Mouse (Mus musculus): ENCODE measurements around the gene Zfyve19. TPM values are rescaled to one million over a fixed set of nuclear protein-coding genes. Genes with fewer than 3 reads are reported as not detected.

Gene Zfyve19
- polyA plus RNA-seq, 1 experiment = 23.7 TPM

DNA sequence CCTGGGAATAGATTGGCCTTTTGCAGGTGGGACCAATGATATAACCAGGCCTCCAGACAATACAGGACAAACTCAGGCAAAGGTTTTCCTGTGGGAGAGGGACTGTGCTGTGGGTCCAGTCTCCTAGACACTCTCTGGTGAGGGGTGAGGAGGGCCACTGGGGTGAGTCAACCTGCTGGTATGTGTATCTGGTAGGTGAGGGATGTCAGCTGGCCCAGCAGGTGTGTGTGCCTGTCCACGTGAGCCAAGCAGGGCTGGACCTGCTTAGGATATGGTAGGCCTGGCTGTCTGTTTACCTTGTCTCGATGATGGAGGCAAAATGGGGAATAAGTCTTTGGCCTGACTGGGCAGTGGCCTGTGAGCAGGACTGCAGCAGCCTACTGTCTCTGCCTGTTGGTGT is 30.3 kb downstream of the Zfyve19 start:
- no peak for DNase-seq (ENCODE audit: low read depth in 1 of 2, low spot score in 2 of 2)
- Histone ChIP-seq H3K27me3 (ENCODE audit: control insufficient read depth, insufficient read depth, low read length) (peaks cover 8% of the 10 kb centered on the region; the same call in 1 of the 2 replicates), H3K27ac (ENCODE audit: insufficient read depth, low read length) (no peak overlapping the region), H3K4me1 (ENCODE audit: control insufficient read depth, insufficient read depth, insufficient read length) (peaks cover 8% of the 10 kb centered on the region), H3K4me3 (ENCODE audit: extremely low read depth, insufficient read depth, insufficient read length) (no peak overlapping the region), H3K36me3 (ENCODE audit: control insufficient read depth, insufficient read depth, low read length) (no peaks in the 10 kb centered on the region)
- 84% methylated on average over 2 of the region's 2 CpGs for WGBS
- TF ChIP-seq POLR2A (IDR thresholded peaks at IDR 0.05; ENCODE audit: low read depth, low read length) = no peak
- TF ChIP-seq CTCF (IDR thresholded peaks at IDR 0.05; ENCODE audit: extremely low read depth, insufficient read depth, insufficient read length, insufficient replicate concordance) = no peak

DNA sequence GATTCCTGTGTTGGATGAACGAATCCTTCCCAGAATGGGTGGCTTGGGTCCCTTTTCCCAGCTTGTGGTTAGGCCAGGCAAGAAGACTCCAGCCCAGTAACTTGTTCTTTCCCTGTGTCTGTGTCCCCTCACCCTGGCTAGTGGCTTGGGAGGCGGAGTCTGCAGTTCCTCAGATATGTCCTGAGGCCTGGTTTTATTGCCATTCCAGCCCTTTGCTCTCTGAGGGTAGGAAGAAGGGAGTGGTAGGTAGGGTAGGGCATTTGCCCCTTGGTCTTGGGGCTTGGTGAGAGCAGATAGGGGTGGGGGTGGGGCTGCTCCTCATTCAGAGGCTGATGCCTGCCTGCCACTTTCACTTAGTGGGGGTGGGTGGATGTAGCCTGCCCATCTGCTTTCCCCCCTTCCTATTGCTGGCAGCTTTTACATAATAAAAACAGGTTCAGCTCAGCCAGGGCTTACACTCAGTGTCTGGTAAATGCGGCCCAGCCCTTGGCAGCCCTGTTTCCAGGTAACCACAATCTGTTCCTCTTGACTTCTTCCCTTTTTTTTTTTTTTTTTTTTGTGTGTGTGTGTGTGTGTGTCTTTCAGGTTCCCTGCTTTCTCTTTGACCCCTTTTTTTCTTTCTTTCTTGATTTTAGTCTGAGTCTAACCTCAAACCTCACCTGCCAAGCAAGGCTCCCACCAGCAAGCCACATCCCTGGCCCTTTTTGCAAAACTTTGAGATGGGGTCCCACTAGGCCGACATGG is 31.8 kb downstream of the Zfyve19 start:
- WGBS = 44% methylated on average over 4 of the region's 4 CpGs
- H3K36me3 ChIP-seq (ENCODE audit: control insufficient read depth, insufficient read depth, low read length) = no peaks in the 10 kb centered on the region
- peaks cover 8% of the 10 kb centered on the region for H3K4me1 ChIP-seq (ENCODE audit: control insufficient read depth, insufficient read depth, insufficient read length)
- TF ChIP-seq POLR2A (IDR thresholded peaks at IDR 0.05; ENCODE audit: low read depth, low read length) (no peak), CTCF (IDR thresholded peaks at IDR 0.05; ENCODE audit: extremely low read depth, insufficient read depth, insufficient read length, insufficient replicate concordance) (no peak)
- peaks cover 8% of the 10 kb centered on the region; the same call in 1 of the 2 replicates for H3K27me3 ChIP-seq (ENCODE audit: control insufficient read depth, insufficient read depth, low read length)
- H3K4me3 ChIP-seq (ENCODE audit: extremely low read depth, insufficient read depth, insufficient read length) = no peak overlapping the region
- no peak for DNase-seq (ENCODE audit: low read depth in 1 of 2, low spot score in 2 of 2)
- no peak overlapping the region for H3K27ac ChIP-seq (ENCODE audit: insufficient read depth, low read length)

DNA sequence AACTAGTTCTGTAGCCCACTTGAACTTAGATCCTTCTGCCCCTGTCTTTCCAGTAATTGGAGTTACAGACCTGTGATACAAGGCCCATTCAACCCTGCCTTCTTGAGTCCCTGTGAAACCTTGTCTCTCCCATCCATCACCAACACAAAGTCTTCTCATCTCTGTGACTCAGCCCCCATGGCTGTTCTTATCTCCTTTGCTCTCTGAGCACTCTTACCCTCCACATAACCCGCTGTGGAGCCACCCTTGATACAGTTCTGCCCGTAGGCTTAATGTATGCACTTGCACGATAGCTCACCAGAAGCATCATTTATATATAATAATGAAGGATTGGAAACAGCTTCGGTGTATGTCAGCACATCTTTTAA is 32.4 kb downstream of the Zfyve19 start:
- no peak for DNase-seq (ENCODE audit: low read depth in 1 of 2, low spot score in 2 of 2)
- Histone ChIP-seq H3K27ac (ENCODE audit: insufficient read depth, low read length) (no peak overlapping the region), H3K4me3 (ENCODE audit: extremely low read depth, insufficient read depth, insufficient read length) (no peak overlapping the region), H3K4me1 (ENCODE audit: control insufficient read depth, insufficient read depth, insufficient read length) (peaks cover 8% of the 10 kb centered on the region), H3K36me3 (ENCODE audit: control insufficient read depth, insufficient read depth, low read length) (no peaks in the 10 kb centered on the region), H3K27me3 (ENCODE audit: control insufficient read depth, insufficient read depth, low read length) (peaks cover 8% of the 10 kb centered on the region; the same call in 1 of the 2 replicates)
- WGBS = 89% methylated on average over 4 of the region's 4 CpGs
- no peak for TF ChIP-seq POLR2A (IDR thresholded peaks at IDR 0.05; ENCODE audit: low read depth, low read length)

DNA sequence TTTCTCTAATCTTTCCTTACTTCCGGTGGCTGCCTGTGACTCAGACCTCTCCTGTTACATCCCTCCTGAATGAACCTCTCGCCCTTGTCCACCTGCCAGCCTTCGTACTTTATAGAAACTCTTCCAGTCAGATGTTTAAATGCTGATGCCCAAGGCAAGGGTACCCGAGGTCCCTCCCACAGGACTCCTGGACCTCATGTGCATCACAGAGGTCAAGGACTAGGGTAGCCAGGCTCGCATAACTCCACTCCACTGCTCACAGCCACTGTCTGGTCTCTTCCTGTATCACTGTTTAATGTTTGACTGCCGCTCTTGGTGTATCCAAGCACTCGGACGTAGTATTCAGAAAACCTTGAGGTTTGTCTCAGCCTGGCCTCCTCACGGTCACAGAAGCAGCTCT is 34.1 kb downstream of the Zfyve19 start:
- no peak for DNase-seq (ENCODE audit: low read depth in 1 of 2, low spot score in 2 of 2)
- Histone ChIP-seq H3K27ac (ENCODE audit: insufficient read depth, low read length) (no peak overlapping the region), H3K27me3 (ENCODE audit: control insufficient read depth, insufficient read depth, low read length) (peaks cover 2% of the 10 kb centered on the region; the same call in 1 of the 2 replicates), H3K36me3 (ENCODE audit: control insufficient read depth, insufficient read depth, low read length) (no peaks in the 10 kb centered on the region), H3K4me3 (ENCODE audit: extremely low read depth, insufficient read depth, insufficient read length) (no peak overlapping the region), H3K4me1 (ENCODE audit: control insufficient read depth, insufficient read depth, insufficient read length) (peaks cover 3% of the 10 kb centered on the region)
- WGBS = 78% methylated on average over 9 of the region's 9 CpGs
- TF ChIP-seq CTCF (IDR thresholded peaks at IDR 0.05; ENCODE audit: extremely low read depth, insufficient read depth, insufficient read length, insufficient replicate concordance) (no peak), POLR2A (IDR thresholded peaks at IDR 0.05; ENCODE audit: low read depth, low read length) (no peak)

DNA sequence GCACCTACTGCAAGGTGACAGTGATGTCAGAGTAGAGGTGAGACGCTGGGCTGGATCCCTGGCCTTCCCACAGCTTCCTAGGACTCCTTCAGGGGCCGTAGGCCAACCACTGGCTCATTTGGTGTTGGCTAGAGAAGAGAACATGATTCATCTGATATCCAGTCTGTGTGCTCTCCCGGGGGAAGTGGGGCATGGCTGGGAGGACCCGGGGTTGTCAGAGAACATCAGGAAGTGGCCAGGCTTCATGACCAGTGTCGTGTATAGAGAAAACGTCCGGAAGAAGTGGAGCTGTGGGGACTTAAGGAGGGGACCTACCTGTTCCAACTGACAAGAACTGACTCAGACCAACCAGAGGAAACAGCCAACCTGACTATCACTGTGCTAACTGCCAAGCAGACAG is 36.8 kb downstream of the Zfyve19 start:
- no peaks in the 10 kb centered on the region for H3K36me3 ChIP-seq (ENCODE audit: control insufficient read depth, insufficient read depth, low read length)
- no peak overlapping the region for H3K27ac ChIP-seq (ENCODE audit: insufficient read depth, low read length)
- no peak for DNase-seq (ENCODE audit: low read depth in 1 of 2, low spot score in 2 of 2)
- no peaks in the 10 kb centered on the region for H3K4me1 ChIP-seq (ENCODE audit: control insufficient read depth, insufficient read depth, insufficient read length)
- WGBS = 79% methylated on average over 7 of the region's 7 CpGs
- H3K4me3 ChIP-seq (ENCODE audit: extremely low read depth, insufficient read depth, insufficient read length) = no peak overlapping the region
- TF ChIP-seq POLR2A (IDR thresholded peaks at IDR 0.05; ENCODE audit: low read depth, low read length) (no peak), CTCF (IDR thresholded peaks at IDR 0.05; ENCODE audit: extremely low read depth, insufficient read depth, insufficient read length, insufficient replicate concordance) (no peak)
- H3K27me3 ChIP-seq (ENCODE audit: control insufficient read depth, insufficient read depth, low read length) = no peaks in the 10 kb centered on the region

DNA sequence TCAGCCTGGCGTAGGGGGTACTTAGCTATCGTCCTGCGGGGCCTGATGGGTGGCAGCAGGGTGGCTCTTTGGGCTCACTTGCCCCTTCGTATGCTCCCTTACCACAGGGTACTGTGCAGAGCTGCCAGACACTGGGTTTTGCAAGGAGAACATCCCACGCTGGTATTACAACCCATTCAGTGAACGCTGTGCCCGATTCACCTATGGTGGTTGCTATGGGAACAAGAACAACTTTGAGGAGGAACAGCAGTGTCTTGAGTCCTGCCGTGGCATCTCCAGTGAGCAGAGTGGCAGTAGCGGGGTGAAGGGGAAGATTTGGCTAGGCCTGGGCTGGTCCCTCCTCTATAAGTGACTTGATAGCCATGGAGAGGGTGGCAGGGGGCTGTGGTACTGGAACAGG is 39.5 kb downstream of the Zfyve19 start:
- no peak overlapping the region for H3K27ac ChIP-seq (ENCODE audit: insufficient read depth, low read length)
- H3K36me3 ChIP-seq (ENCODE audit: control insufficient read depth, insufficient read depth, low read length) = no peaks in the 10 kb centered on the region
- H3K4me3 ChIP-seq (ENCODE audit: extremely low read depth, insufficient read depth, insufficient read length) = no peak overlapping the region
- no peaks in the 10 kb centered on the region for H3K27me3 ChIP-seq (ENCODE audit: control insufficient read depth, insufficient read depth, low read length)
- no peak for DNase-seq (ENCODE audit: low read depth in 1 of 2, low spot score in 2 of 2)
- TF ChIP-seq POLR2A (IDR thresholded peaks at IDR 0.05; ENCODE audit: low read depth, low read length) = no peak
- WGBS = 88% methylated on average over 9 of the region's 9 CpGs
- no peaks in the 10 kb centered on the region for H3K4me1 ChIP-seq (ENCODE audit: control insufficient read depth, insufficient read depth, insufficient read length)

DNA sequence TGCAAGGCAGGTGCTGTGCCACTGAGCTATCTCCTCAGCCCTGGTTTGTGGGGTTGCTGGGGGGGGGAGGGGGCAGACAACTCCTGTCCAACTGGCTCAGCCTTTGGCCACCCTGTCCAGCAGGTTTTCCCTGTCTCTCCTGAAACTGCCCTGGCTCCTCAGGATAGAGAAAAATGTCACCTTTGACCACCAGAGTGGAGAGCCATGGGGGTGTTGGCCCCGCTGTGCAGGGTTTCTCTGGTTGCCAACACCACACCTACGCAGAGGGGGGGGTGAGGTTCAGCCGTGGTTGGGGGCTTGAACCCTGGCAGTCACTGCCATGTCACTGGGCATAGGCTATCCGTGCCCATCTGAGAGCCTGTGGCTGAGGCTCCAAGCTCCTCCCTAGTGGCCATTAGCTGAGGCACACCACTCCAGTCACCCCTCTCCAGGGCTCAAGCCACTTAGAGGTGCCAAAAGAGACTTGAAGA is 41.2 kb downstream of the Zfyve19 start:
- H3K27me3 ChIP-seq (ENCODE audit: control insufficient read depth, insufficient read depth, low read length) = no peaks in the 10 kb centered on the region
- TF ChIP-seq CTCF (IDR thresholded peaks at IDR 0.05; ENCODE audit: extremely low read depth, insufficient read depth, insufficient read length, insufficient replicate concordance) = no peak
- no peak for TF ChIP-seq POLR2A (IDR thresholded peaks at IDR 0.05; ENCODE audit: low read depth, low read length)
- no peak for DNase-seq (ENCODE audit: low read depth in 1 of 2, low spot score in 2 of 2)
- H3K36me3 ChIP-seq (ENCODE audit: control insufficient read depth, insufficient read depth, low read length) = no peaks in the 10 kb centered on the region
- no peak overlapping the region for H3K4me3 ChIP-seq (ENCODE audit: extremely low read depth, insufficient read depth, insufficient read length)
- H3K4me1 ChIP-seq (ENCODE audit: control insufficient read depth, insufficient read depth, insufficient read length) = no peaks in the 10 kb centered on the region
- H3K27ac ChIP-seq (ENCODE audit: insufficient read depth, low read length) = no peak overlapping the region
- 73% methylated on average over 4 of the region's 4 CpGs for whole genome bisulfite sequencing

All from spleen, adult 2 months (tissue).